Mouse (Mus musculus) gastrocnemius, adult 2 months (tissue): ENCODE results near the gene Agl. TPM values are rescaled to one million over a fixed set of nuclear protein-coding genes. Genes with fewer than 3 reads are reported as not detected.

Experiments used
- DNase-seq: peaks from one replicate; pipeline ENCODE4 v3.0.0; 2022
- H3K27ac ChIP-seq: fragments of 200-600 bp; 2 replicates; pipeline ENCODE4 v1.8.1; 2022; ENCODE audit warnings: mild to moderate bottlenecking
- H3K4me3 ChIP-seq: fragments of 200-600 bp; 2 replicates; pipeline ENCODE4 v1.8.1; 2022; ENCODE audit warnings: mild to moderate bottlenecking, moderate library complexity
- CTCF ChIP-seq: fragments of 200-600 bp; IDR thresholded peaks from 2 replicates; pipeline ENCODE4 v1.8.1; 2022; ENCODE audit warnings: antibody characterized with exemption, mild to moderate bottlenecking, moderate library complexity
- intact Hi-C: fragments of 180-260 bp; cut with DNase I; formaldehyde crosslinking; loops from one replicate; pipeline ENCODE4 v1.15.1; 2025
- total RNA-seq, 2 experiments: library from RNA; stranded (reverse); gene quantifications; 2 replicates each; pipeline ENCODE4 v1.2.3; 2021

Agl gene
- total RNA-seq, 2 experiments from 2014 or later: 657 to 1,000 TPM

- no peak for TF ChIP-seq CTCF
- Histone ChIP-seq H3K4me3 (peak overlapping the region; percentile 82), H3K27ac (peak overlapping the region; percentile 98)
- DNase-seq: no peak
- intact Hi-C loops: no loop called here
Measured at GRCm38 (mm10) chr3:116809221-116809620, 1.3 kb upstream of the Agl start.

- Histone ChIP-seq H3K4me3 (peak overlapping the region; percentile 82), H3K27ac (peak overlapping the region; percentile 98)
- intact Hi-C loops: no loop called here
- peak; percentile 36 for DNase-seq
- TF ChIP-seq CTCF: no peak
Measured at GRCm38 (mm10) chr3:116808507-116809217, 696 bp upstream of the Agl start.

- no peak for TF ChIP-seq CTCF
- DNase-seq: peak; percentile 56
- Histone ChIP-seq H3K27ac (peak overlapping the region; percentile 98), H3K4me3 (peak overlapping the region; percentile 82)
- intact Hi-C loops: no loop called here
Measured at GRCm38 (mm10) chr3:116805866-116806265, 2.1 kb downstream of the Agl start.

- intact Hi-C loops: no loop called here
Measured at GRCm38 (mm10) chr3:116804746-116805285, 3.1 kb downstream of the Agl start.

GRCm38 (mm10) chr3:116801755-116802154 is 6.2 kb downstream of the Agl start:
- no peak for TF ChIP-seq CTCF
- peak overlapping the region; percentile 98 for H3K27ac ChIP-seq
- peak overlapping the region; percentile 82 for H3K4me3 ChIP-seq
- intact Hi-C loops: no loop called here
- DNase-seq: peak; percentile 55

More at GRCm38 (mm10) chr3:116804746-116805285, 3.1 kb downstream of the Agl start:
- Histone ChIP-seq H3K4me3 (peak overlapping the region; percentile 82), H3K27ac (peak overlapping the region; percentile 98)
- no peak for TF ChIP-seq CTCF
- no peak for DNase-seq

- TF ChIP-seq CTCF: no peak
- Histone ChIP-seq H3K27ac (peak overlapping the region; percentile 98), H3K4me3 (peak overlapping the region; percentile 57; the same call in 1 of the 2 replicates)
- intact Hi-C loops: no loop called here
- no peak for DNase-seq
Measured at GRCm38 (mm10) chr3:116798821-116799510, 9.0 kb downstream of the Agl start.

- intact Hi-C loops: no loop called here
- peak; percentile 62 for DNase-seq
- no peak for TF ChIP-seq CTCF
Measured at GRCm38 (mm10) chr3:116788851-116789250, 19.1 kb downstream of the Agl start.

GRCm38 (mm10) chr3:116786543-116786942 is 21.4 kb downstream of the Agl start:
- intact Hi-C loops: no loop called here
- H3K27ac ChIP-seq: peak overlapping the region; percentile 87
- no peak for TF ChIP-seq CTCF
- H3K4me3 ChIP-seq: no peak overlapping the region; the same call in 1 of the 2 replicates
- no peak for DNase-seq

More at GRCm38 (mm10) chr3:116788851-116789250, 19.1 kb downstream of the Agl start:
- H3K27ac ChIP-seq: peak overlapping the region; percentile 67
- peak overlapping the region; percentile 3; the same call in 1 of the 2 replicates for H3K4me3 ChIP-seq

- peak; percentile 69 for DNase-seq
Measured at GRCm38 (mm10) chr3:116785820-116786219, 22.1 kb downstream of the Agl start.

GRCm38 (mm10) chr3:116784811-116785210 is 23.2 kb downstream of the Agl start:
- Histone ChIP-seq H3K4me3 (no peak overlapping the region), H3K27ac (peak overlapping the region; percentile 87)
- DNase-seq: peak; percentile 77
- no peak for TF ChIP-seq CTCF
- intact Hi-C loops: no loop called here

More at GRCm38 (mm10) chr3:116785820-116786219, 22.1 kb downstream of the Agl start:
- H3K27ac ChIP-seq: peak overlapping the region; percentile 87
- intact Hi-C loops: no loop called here
- TF ChIP-seq CTCF: no peak
- no peak overlapping the region; the same call in 1 of the 2 replicates for H3K4me3 ChIP-seq

- peak overlapping the region; percentile 87 for H3K27ac ChIP-seq
- no peak for TF ChIP-seq CTCF
- no peak overlapping the region for H3K4me3 ChIP-seq
- intact Hi-C loops: no loop called here
- peak; percentile 41 for DNase-seq
Measured at GRCm38 (mm10) chr3:116784290-116784689, 23.7 kb downstream of the Agl start.

- no peak for TF ChIP-seq CTCF
- Histone ChIP-seq H3K4me3 (no peak overlapping the region), H3K27ac (peak overlapping the region; percentile 24; the same call in 1 of the 2 replicates)
- intact Hi-C loops: no loop called here
- DNase-seq: no peak
Measured at GRCm38 (mm10) chr3:116776961-116777360, 31.0 kb downstream of the Agl start.

GRCm38 (mm10) chr3:116773836-116774235 is 34.1 kb downstream of the Agl start:
- intact Hi-C loops: loop anchor here (5.0 kb wide), 1 partner anchor 63 kb away; no protein-coding TSS in a partner anchor
- no peak overlapping the region for H3K4me3 ChIP-seq
- no peak overlapping the region for H3K27ac ChIP-seq
- no peak for DNase-seq
- TF ChIP-seq CTCF: no peak
